Mouse (Mus musculus) hindbrain, embryonic 16.5 days (tissue): ENCODE measurements at regions not wholly inside any gene's neighbourhood (a gene's known extent, or its start where the extent isn't known, plus 50 kb on each side); places are given as distances from the start of the nearest gene placed in this dataset. TPM values are rescaled to one million over a fixed set of nuclear protein-coding genes. Genes with fewer than 3 reads are reported as not detected.

Experiments used
- ATAC-seq: fragments of 200-750 bp; cut with Nextera tagmentation; 2 replicates; pipeline ENCODE4 v1.8.0; 2017; ENCODE audit warnings: moderate TSS enrichment, moderate library complexity
- H3K27ac ChIP-seq: fragments of 300-500 bp; sonication (generic); 2 replicates; pipeline ENCODE4 v1.5.1; 2014; ENCODE audit warnings: low read depth, mild to moderate bottlenecking, control low read depth, low read length, moderate library complexity
- H3K27me3 ChIP-seq: fragments of 300-500 bp; sonication (generic); replicated peaks from 2 replicates; pipeline ENCODE4 v1.6.1; 2014; ENCODE audit warnings: low read length; ENCODE audit not compliant: control insufficient read depth, insufficient read depth
- H3K36me3 ChIP-seq: fragments of 300-500 bp; sonication (generic); 2 replicates; pipeline ENCODE4 v1.6.1; 2014; ENCODE audit warnings: mild to moderate bottlenecking, low read length, moderate library complexity, mixed read lengths; ENCODE audit not compliant: control insufficient read depth, insufficient read depth
- H3K4me1 ChIP-seq: fragments of 300-500 bp; sonication (generic); 2 replicates; pipeline ENCODE4 v1.6.1; 2014; ENCODE audit warnings: low read depth, low read length; ENCODE audit not compliant: control insufficient read depth, insufficient read depth
- H3K4me2 ChIP-seq: fragments of 300-500 bp; sonication (generic); 2 replicates; pipeline ENCODE4 v1.6.1; 2014; ENCODE audit warnings: mild to moderate bottlenecking, low read length, control low read depth, moderate library complexity
- H3K4me3 ChIP-seq: fragments of 300-500 bp; sonication (generic); 2 replicates; pipeline ENCODE4 v1.5.1; 2014; ENCODE audit warnings: mild to moderate bottlenecking, low read length, control low read depth, moderate library complexity
- H3K9ac ChIP-seq: fragments of 300-500 bp; sonication (generic); 2 replicates; pipeline ENCODE4 v1.6.1; 2014; ENCODE audit warnings: low read depth, mild to moderate bottlenecking, control low read depth, low read length, moderate library complexity
- H3K9me3 ChIP-seq: fragments of 300-500 bp; sonication (generic); 2 replicates; pipeline ENCODE4 v1.6.1; 2014; ENCODE audit warnings: mild to moderate bottlenecking, low read length, moderate library complexity; ENCODE audit not compliant: control insufficient read depth
- WGBS: fragments of 180-500 bp; shearing (Covaris S2); extraction: QIAGEN DNeasy Blood & Tissue Kit; methylation state at CpG from one replicate; pipeline ENCODE4 v1.1.7; 2014; 5-methylcytosine and 5-hydroxymethylcytosine counted together
- microRNA counts: library from miRNA; unstranded; fragments of <30 nt; microRNA quantifications from one replicate; lab custom pipeline; 2016
- microRNA-seq: library from miRNA; unstranded; fragments of <30 nt; microRNA quantifications from one replicate; pipeline ENCODE4, GENCODE M21; 2017

GRCm38 (mm10) chr2:139423413-139423812, 70.3 kb upstream of the Sptlc3 start:
- H3K9me3 ChIP-seq, result no peaks in the 10 kb centered on the region
- WGBS, result 72% methylated on average over 2 of the region's 2 CpGs
- H3K36me3 ChIP-seq, result no peaks in the 10 kb centered on the region
- no peak overlapping the region for H3K4me3 ChIP-seq
- no peaks in the 10 kb centered on the region for H3K4me1 ChIP-seq
- no peaks in the 10 kb centered on the region for H3K27me3 ChIP-seq
- H3K4me2 ChIP-seq, result no peak overlapping the region
- no peak overlapping the region for H3K27ac ChIP-seq
- H3K9ac ChIP-seq, result no peak overlapping the region
- no peak for ATAC-seq

MicroRNA genes in the stretch of these regions (microRNA counts, 519-probe panel; counts per million panel counts)
- 1,641 counts per million, percentile 16 among the panel's probes with 10 or more counts for microRNA mmu-miR-1952 (lab: Ali Mortazavi, UCI)

Small RNA genes in the stretch of these regions (microRNA-seq; reads per million reads assigned to microRNA genes)
- not detected for gene Mir1952
